Mouse (Mus musculus) gastrocnemius, postnatal 36 days (tissue): ENCODE measurements around the gene Adamtsl3. TPM values are rescaled to one million over a fixed set of nuclear protein-coding genes. Genes with fewer than 3 reads are reported as not detected.

Experiments used
- DNase-seq, 2 experiments: peaks; one replicate each; pipeline ENCODE4 v3.0.0; 2022
- intact Hi-C: fragments of 180-260 bp; cut with DNase I; formaldehyde crosslinking; loops from one replicate; pipeline ENCODE4 v1.15.1; 2025
- total RNA-seq, 2 experiments: library from RNA; stranded (reverse); gene quantifications; 2 replicates each; pipeline ENCODE4 v1.2.3; 2021

Gene Adamtsl3
- total RNA-seq, 2 experiments from 2014 or later = 2.3 to 4.5 TPM

- intact Hi-C loops = no loop called here
- no peak for DNase-seq
Measured at GRCm38 (mm10) chr7:82359674-82360073, 24.2 kb downstream of the Adamtsl3 start.

- intact Hi-C loops = no loop called here
Measured at GRCm38 (mm10) chr7:82360186-82360585, 24.7 kb downstream of the Adamtsl3 start.

GRCm38 (mm10) chr7:82361127-82361526, 25.6 kb downstream of the Adamtsl3 start:
- DNase-seq = no peak
- intact Hi-C loops = no loop called here

More at GRCm38 (mm10) chr7:82360186-82360585, 24.7 kb downstream of the Adamtsl3 start:
- no peak for DNase-seq

GRCm38 (mm10) chr7:82364567-82364966, 29.1 kb downstream of the Adamtsl3 start:
- DNase-seq = no peak
- intact Hi-C loops = no loop called here

GRCm38 (mm10) chr7:82366056-82366455, 30.6 kb downstream of the Adamtsl3 start:
- DNase-seq = no peak
- intact Hi-C loops = no loop called here

- intact Hi-C loops = no loop called here
- no peak for DNase-seq
Measured at GRCm38 (mm10) chr7:82366471-82366870, 31.0 kb downstream of the Adamtsl3 start.

GRCm38 (mm10) chr7:82368047-82368446, 32.6 kb downstream of the Adamtsl3 start:
- intact Hi-C loops = no loop called here
- DNase-seq = no peak

GRCm38 (mm10) chr7:82370132-82370531, 34.6 kb downstream of the Adamtsl3 start:
- no peak for DNase-seq
- intact Hi-C loops = no loop called here

GRCm38 (mm10) chr7:82371411-82371810, 35.9 kb downstream of the Adamtsl3 start:
- peak; percentile 75 to 82 for DNase-seq
- intact Hi-C loops = no loop called here

- no peak for DNase-seq
- intact Hi-C loops = no loop called here
Measured at GRCm38 (mm10) chr7:82378311-82378710, 42.8 kb downstream of the Adamtsl3 start.

- DNase-seq = no peak
- intact Hi-C loops = no loop called here
Measured at GRCm38 (mm10) chr7:82379765-82380164, 44.3 kb downstream of the Adamtsl3 start.

GRCm38 (mm10) chr7:82382843-82383535, 47.5 kb downstream of the Adamtsl3 start:
- DNase-seq = no peak

GRCm38 (mm10) chr7:82383536-82383848, 48.0 kb downstream of the Adamtsl3 start:
- intact Hi-C loops = no loop called here

More at GRCm38 (mm10) chr7:82382843-82383535, 47.5 kb downstream of the Adamtsl3 start:
- intact Hi-C loops = no loop called here

GRCm38 (mm10) chr7:82387121-82387520, 51.6 kb downstream of the Adamtsl3 start:
- no peak for DNase-seq
- intact Hi-C loops = no loop called here

More at GRCm38 (mm10) chr7:82383536-82383848, 48.0 kb downstream of the Adamtsl3 start:
- DNase-seq = no peak

- intact Hi-C loops = no loop called here
Measured at GRCm38 (mm10) chr7:82394435-82395186, 59.1 kb downstream of the Adamtsl3 start.

GRCm38 (mm10) chr7:82395239-82395638, 59.7 kb downstream of the Adamtsl3 start:
- intact Hi-C loops = no loop called here
- no peak for DNase-seq

More at GRCm38 (mm10) chr7:82394435-82395186, 59.1 kb downstream of the Adamtsl3 start:
- DNase-seq = no peak

GRCm38 (mm10) chr7:82395751-82396512, 60.4 kb downstream of the Adamtsl3 start:
- DNase-seq = no peak
- intact Hi-C loops = no loop called here

GRCm38 (mm10) chr7:82396869-82397268, 61.4 kb downstream of the Adamtsl3 start:
- DNase-seq = no peak
- intact Hi-C loops = no loop called here

GRCm38 (mm10) chr7:82397632-82398031, 62.1 kb downstream of the Adamtsl3 start:
- DNase-seq = no peak
- intact Hi-C loops = no loop called here

- no peak for DNase-seq
- intact Hi-C loops = no loop called here
Measured at GRCm38 (mm10) chr7:82405466-82406045, 70.1 kb downstream of the Adamtsl3 start.

GRCm38 (mm10) chr7:82410966-82411365, 75.5 kb downstream of the Adamtsl3 start:
- no peak for DNase-seq
- intact Hi-C loops = no loop called here
